Mouse (Mus musculus) MEL (cell line): Measurements from ENCODE around the gene Nfkbie.
A peak's percentile ranks its signal among the peaks of the same experiment; 100 is the strongest.

Source experiments
- CHD2 ChIP-seq: IDR thresholded peaks from 2 replicates; pipeline ENCODE4 v1.6.1; 2011; ENCODE audit warnings: low read length, improper control_type of control experiment
- ELF1 ChIP-seq: IDR thresholded peaks from 2 replicates; pipeline ENCODE4 v1.6.1; 2014; ENCODE audit warnings: low read depth, mild to moderate bottlenecking, inconsistent platforms, low read length, improper control_type of control experiment, moderate library complexity
- MXI1 ChIP-seq: IDR thresholded peaks from 2 replicates; pipeline ENCODE4 v1.6.1; 2011; ENCODE audit warnings: mild to moderate bottlenecking, low read depth, low read length, improper control_type of control experiment
- POLR2A ChIP-seq, 2 experiments: IDR thresholded peaks; 2 replicates each; pipeline ENCODE4 v1.6.1; 2011 to 2012; ENCODE audit warnings: low read length in 2 of 2, mild to moderate bottlenecking in 2 of 2, control low read depth in 1 of 2, improper control_type of control experiment in 1 of 2, low read depth in 1 of 2, moderate library complexity in 1 of 2; ENCODE audit not compliant: control insufficient read depth in 1 of 2, insufficient read depth in 1 of 2, poor library complexity in 1 of 2
- RAD21 ChIP-seq: IDR thresholded peaks from 2 replicates; pipeline ENCODE4 v1.6.1; 2011; ENCODE audit warnings: mild to moderate bottlenecking, low read depth, low read length, improper control_type of control experiment
- SMC3 ChIP-seq: IDR thresholded peaks from 2 replicates; pipeline ENCODE4 v1.6.1; 2011; ENCODE audit warnings: low read depth, low read length, improper control_type of control experiment
- TAL1 ChIP-seq: IDR thresholded peaks from 2 replicates; pipeline ENCODE4 v1.6.1; 2012; ENCODE audit warnings: mild to moderate bottlenecking, inconsistent platforms, low read length, moderate library complexity, mixed read lengths
- UBTF ChIP-seq: IDR thresholded peaks from 2 replicates; pipeline ENCODE4 v1.6.1; 2012; ENCODE audit warnings: low read depth, mild to moderate bottlenecking, inconsistent platforms, low read length, improper control_type of control experiment, moderate library complexity, borderline replicate concordance; ENCODE audit not compliant: insufficient read depth
- USF1 ChIP-seq: IDR thresholded peaks from 2 replicates; pipeline ENCODE4 v1.6.1; 2014; ENCODE audit warnings: low read depth, mild to moderate bottlenecking, inconsistent platforms, low read length, improper control_type of control experiment, moderate library complexity
- ZKSCAN1 ChIP-seq: IDR thresholded peaks from 2 replicates; pipeline ENCODE4 v1.6.1; 2012; ENCODE audit warnings: low read depth, mild to moderate bottlenecking, inconsistent platforms, low read length, improper control_type of control experiment, moderate library complexity

- no peak for TF ChIP-seq ZKSCAN1
- TF ChIP-seq MXI1 = no peak
- TF ChIP-seq UBTF = no peak
- no peak for TF ChIP-seq POLR2A (IDR thresholded peaks at IDR 0.05; ENCODE audit: control insufficient read depth in 1 of 2, insufficient read depth in 1 of 2, low read depth in 1 of 2, low read length in 2 of 2, poor library complexity in 1 of 2)
- no peak for TF ChIP-seq CHD2
- no peak for TF ChIP-seq ELF1
- no peak for TF ChIP-seq USF1
- no peak for TF ChIP-seq SMC3
- no peak for TF ChIP-seq RAD21
- TF ChIP-seq TAL1 = 0 out of 2 replicates have a peak, but pooled peaks have one; percentile 9
Measured at GRCm38 (mm10) chr17:45566031-45566359, 10.5 kb downstream of the Nfkbie start.
